Mouse (Mus musculus) G1E (cell line): Measurements from ENCODE around the gene Kansl1l.

Experiments used
- CTCF ChIP-seq: IDR thresholded peaks from 2 replicates; pipeline ENCODE4 v1.5.1; 2012; ENCODE audit warnings: low read depth, low read length, inconsistent platforms, mixed read lengths
- TAL1 ChIP-seq: conservative IDR thresholded peaks from 2 replicates; pipeline ENCODE4 v1.6.1; 2012; ENCODE audit warnings: low read depth, low read length, inconsistent platforms, mixed read lengths

GRCm38 (mm10) chr1:66838184-66839042 lies 21.1 kb upstream of the Kansl1l start:
- TF ChIP-seq CTCF (peak; percentile 59; the same call in 1 of the 2 replicates), TAL1 (no peak)
